Mouse (Mus musculus) MEL (cell line): ENCODE results near the gene Rxra. TPM values are rescaled to one million over a fixed set of nuclear protein-coding genes. Genes with fewer than 3 reads are reported as not detected.

ENCODE experiments used
- DNase-seq: peaks from one replicate; pipeline ENCODE4 v3.0.0; 2011; ENCODE audit warnings: low read depth, low spot score
- H3K27ac ChIP-seq: 2 replicates; pipeline ENCODE4 v1.5.1; 2012; ENCODE audit warnings: low read depth, mild to moderate bottlenecking, control low read depth, low read length, moderate library complexity; ENCODE audit not compliant: control insufficient read depth
- H3K27me3 ChIP-seq, 2 experiments: fragments of 150-350 bp in 1 of 2; sonication (generic) in 1 of 2; 2 replicates each; pipeline ENCODE4 v1.6.1; 2012; ENCODE audit warnings: low read length in 2 of 2, mild to moderate bottlenecking in 2 of 2, improper control_type of control experiment in 1 of 2, moderate library complexity in 1 of 2; ENCODE audit not compliant: insufficient read depth in 2 of 2, control insufficient read depth in 1 of 2
- H3K36me3 ChIP-seq, 2 experiments: 2 replicates each; pipeline ENCODE4 v1.6.1; 2012 to 2014; ENCODE audit warnings: low read length in 2 of 2, improper control_type of control experiment in 1 of 2, inconsistent platforms in 1 of 2, mild to moderate bottlenecking in 1 of 2; ENCODE audit not compliant: insufficient read depth in 2 of 2, control insufficient read depth in 1 of 2
- H3K4me1 ChIP-seq, 2 experiments: fragments of 150-350 bp in 1 of 2; sonication (generic) in 1 of 2; 2 replicates each; pipeline ENCODE4 v1.6.1; 2012; ENCODE audit warnings: low read length in 2 of 2, improper control_type of control experiment in 1 of 2, mild to moderate bottlenecking in 1 of 2; ENCODE audit not compliant: insufficient read depth in 2 of 2, control insufficient read depth in 1 of 2
- H3K4me3 ChIP-seq, 2 experiments: fragments of 150-350 bp in 1 of 2; sonication (generic) in 1 of 2; 2 replicates each; pipeline ENCODE4 v1.5.1; 2012; ENCODE audit warnings: low read depth in 2 of 2, low read length in 2 of 2, mild to moderate bottlenecking in 2 of 2, moderate library complexity in 2 of 2, control low read depth in 1 of 2, improper control_type of control experiment in 1 of 2; ENCODE audit not compliant: control insufficient read depth in 1 of 2, insufficient read depth in 1 of 2
- H3K79me2 ChIP-seq: 2 replicates; pipeline ENCODE4 v1.6.1; 2012; ENCODE audit warnings: mild to moderate bottlenecking, low read length, moderate library complexity; ENCODE audit not compliant: control insufficient read depth, poor library complexity, insufficient read depth
- H3K9ac ChIP-seq: 2 replicates; pipeline ENCODE4 v1.6.1; 2012; ENCODE audit warnings: low read depth, mild to moderate bottlenecking, control low read depth, low read length, moderate library complexity; ENCODE audit not compliant: control insufficient read depth, poor library complexity, severe bottlenecking
- H3K9me3 ChIP-seq: fragments of 150-350 bp; sonication (generic); replicated peaks from 2 replicates; pipeline ENCODE4 v1.6.1; 2012; ENCODE audit warnings: mild to moderate bottlenecking, low read length, improper control_type of control experiment, moderate library complexity; ENCODE audit not compliant: insufficient read depth
- CTCF ChIP-seq, 3 experiments: IDR thresholded peaks in 2 of 3; conservative IDR thresholded peaks in 1 of 3; 2 replicates each; pipeline ENCODE4 v1.5.1; 2011 to 2012; ENCODE audit warnings: low read length in 3 of 3, low read depth in 2 of 3, mild to moderate bottlenecking in 2 of 3, improper control_type of control experiment in 1 of 3, inconsistent platforms in 1 of 3, mixed read lengths in 1 of 3, moderate library complexity in 1 of 3; ENCODE audit not compliant: control insufficient read depth in 1 of 3, insufficient read depth in 1 of 3, poor library complexity in 1 of 3, severe bottlenecking in 1 of 3
- HCFC1 ChIP-seq: IDR thresholded peaks from 2 replicates; pipeline ENCODE4 v1.6.1; 2012; ENCODE audit warnings: low read depth, mild to moderate bottlenecking, inconsistent platforms, low read length, improper control_type of control experiment, moderate library complexity
- MEF2A ChIP-seq: IDR thresholded peaks from 2 replicates; pipeline ENCODE4 v1.6.1; 2014; ENCODE audit warnings: low read depth, mild to moderate bottlenecking, inconsistent platforms, low read length, improper control_type of control experiment; ENCODE audit not compliant: poor library complexity, insufficient replicate concordance, severe bottlenecking; ENCODE audit errors: extremely low read depth
- MXI1 ChIP-seq: IDR thresholded peaks from 2 replicates; pipeline ENCODE4 v1.6.1; 2011; ENCODE audit warnings: mild to moderate bottlenecking, low read depth, low read length, improper control_type of control experiment
- MYB ChIP-seq: IDR thresholded peaks from 2 replicates; pipeline ENCODE4 v1.6.1; 2011; ENCODE audit warnings: mild to moderate bottlenecking, low read depth, low read length, improper control_type of control experiment
- NELFE ChIP-seq: IDR thresholded peaks from 2 replicates; pipeline ENCODE4 v1.6.1; 2011; ENCODE audit warnings: low read depth, low read length, improper control_type of control experiment
- NRF1 ChIP-seq: IDR thresholded peaks from 2 replicates; pipeline ENCODE4 v1.6.1; 2014; ENCODE audit warnings: low read depth, mild to moderate bottlenecking, inconsistent platforms, low read length, improper control_type of control experiment, moderate library complexity; ENCODE audit not compliant: poor library complexity, insufficient read depth, severe bottlenecking
- POLR2AphosphoS2 ChIP-seq: IDR thresholded peaks from 2 replicates; pipeline ENCODE4 v1.6.1; 2011; ENCODE audit warnings: low read length, improper control_type of control experiment
- RAD21 ChIP-seq: IDR thresholded peaks from 2 replicates; pipeline ENCODE4 v1.6.1; 2011; ENCODE audit warnings: mild to moderate bottlenecking, low read depth, low read length, improper control_type of control experiment
- RCOR1 ChIP-seq: IDR thresholded peaks from 2 replicates; pipeline ENCODE4 v1.6.1; 2012; ENCODE audit warnings: low read depth, mild to moderate bottlenecking, inconsistent platforms, low read length, improper control_type of control experiment
- UBTF ChIP-seq: IDR thresholded peaks from 2 replicates; pipeline ENCODE4 v1.6.1; 2012; ENCODE audit warnings: low read depth, mild to moderate bottlenecking, inconsistent platforms, low read length, improper control_type of control experiment, moderate library complexity, borderline replicate concordance; ENCODE audit not compliant: insufficient read depth
- ZC3H11A ChIP-seq: IDR thresholded peaks from 2 replicates; pipeline ENCODE4 v1.6.1; 2012; ENCODE audit warnings: low read depth, mild to moderate bottlenecking, inconsistent platforms, low read length, improper control_type of control experiment
- ZMIZ1 ChIP-seq: IDR thresholded peaks from 2 replicates; pipeline ENCODE4 v1.6.1; 2012; ENCODE audit warnings: low read depth, mild to moderate bottlenecking, inconsistent platforms, low read length, improper control_type of control experiment, moderate library complexity
- polyA plus RNA-seq, 2 experiments: library from polyadenylated mRNA; stranded (reverse) in 1 of 2; unstranded in 1 of 2; fragments of >175 nt in 1 of 2; fragments of >200 nt in 1 of 2; gene quantifications; 2 replicates each; pipeline versions ENCODE4 v1.2.1 to v1.2.4; 2012; ENCODE audit warnings: low replicate concordance in 2 of 2, low read depth in 1 of 2; ENCODE audit not compliant: insufficient read length in 2 of 2, insufficient read depth in 1 of 2, missing spikeins in 1 of 2
- total RNA-seq: library from RNA; depleted of rRNA; stranded (reverse); fragments of 300-350 nt; gene quantifications from 2 replicates; pipeline ENCODE4 v1.2.3, GENCODE M21; 2012

Rxra gene
- total and polyA plus RNA-seq, 3 experiments = 11.7 to 19.6 TPM; not detected in 1

- Histone ChIP-seq H3K9ac (no peak overlapping the region), H3K27ac (no peak overlapping the region), H3K27me3 (no peaks in the 10 kb centered on the region), H3K79me2 (no peaks in the 10 kb centered on the region), H3K4me3 (no peak overlapping the region), H3K36me3 (peaks cover 0 to 30% of the 10 kb centered on the region in 2 experiments; a peak in 2 of 4 replicates), H3K4me1 (peaks cover 38 to 47% of the 10 kb centered on the region in 2 experiments), H3K9me3 (no peaks in the 10 kb centered on the region)
- TF ChIP-seq MYB (no peak), CTCF (IDR thresholded peaks at IDR 0.05 in 2 of 3, conservative IDR thresholded peaks at IDR 0.05 in 1 of 3; ENCODE audit: control insufficient read depth in 1 of 3, insufficient read depth in 1 of 3, low read depth in 2 of 3, low read length in 3 of 3, poor library complexity in 1 of 3, severe bottlenecking in 1 of 3) (no peak), NELFE (no peak), RAD21 (no peak), ZC3H11A (no peak)
- DNase-seq = no peak
These were observed 39.0 kb downstream of the Rxra start for GRCm38 (mm10) chr2:27715221-27715620.

GRCm38 (mm10) chr2:27716339-27716738, 40.1 kb downstream of the Rxra start:
- H3K27me3 ChIP-seq = no peaks in the 10 kb centered on the region
- peaks cover 30 to 36% of the 10 kb centered on the region in 2 experiments for H3K4me1 ChIP-seq
- no peaks in the 10 kb centered on the region for H3K9me3 ChIP-seq
- TF ChIP-seq MEF2A (no peak), HCFC1 (no peak), POLR2AphosphoS2 (no peak), ZC3H11A (no peak), UBTF (no peak), RCOR1 (no peak), ZMIZ1 (no peak), NRF1 (no peak)
- H3K36me3 ChIP-seq = peaks cover 0 to 23% of the 10 kb centered on the region in 2 experiments; a peak in 2 of 4 replicates
- H3K79me2 ChIP-seq = no peaks in the 10 kb centered on the region
- H3K27ac ChIP-seq = no peak overlapping the region
- no peak overlapping the region for H3K4me3 ChIP-seq
- DNase-seq = no peak
- H3K9ac ChIP-seq = no peak overlapping the region

DNA sequence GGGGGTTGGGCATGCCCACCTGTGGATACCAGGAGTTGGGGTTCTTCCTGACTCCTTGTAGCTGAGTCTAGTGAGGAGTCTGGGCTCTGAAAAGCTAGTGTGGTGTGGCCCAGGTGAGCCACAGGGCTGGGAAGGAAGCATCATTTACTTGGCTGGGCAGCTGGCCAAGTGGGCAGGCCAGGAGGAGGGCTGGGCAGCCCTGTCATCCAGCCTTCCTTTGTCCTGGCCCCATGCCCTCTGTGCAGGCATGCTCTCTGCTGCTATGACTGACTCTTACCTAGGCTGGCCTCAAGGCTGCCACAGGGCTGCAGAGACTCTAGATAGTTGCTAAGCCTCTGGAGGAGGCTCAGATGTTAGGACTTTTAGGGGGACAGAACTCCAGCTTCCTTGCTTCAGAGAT, 42.0 kb downstream of the Rxra start:
- H3K9me3 ChIP-seq = no peaks in the 10 kb centered on the region
- no peaks in the 10 kb centered on the region for H3K27me3 ChIP-seq
- TF ChIP-seq MXI1 (0 out of 2 replicates have a peak, but pooled peaks have one; percentile 18), CTCF (IDR thresholded peaks at IDR 0.05 in 2 of 3, conservative IDR thresholded peaks at IDR 0.05 in 1 of 3; ENCODE audit: control insufficient read depth in 1 of 3, insufficient read depth in 1 of 3, low read depth in 2 of 3, low read length in 3 of 3, poor library complexity in 1 of 3, severe bottlenecking in 1 of 3) (no peak)
- H3K27ac ChIP-seq = no peak overlapping the region
- peaks cover 20 to 24% of the 10 kb centered on the region in 2 experiments for H3K4me1 ChIP-seq
- no peak overlapping the region for H3K9ac ChIP-seq
- DNase-seq = no peak
- peaks cover 0 to 18% of the 10 kb centered on the region in 2 experiments; a peak in 2 of 4 replicates for H3K36me3 ChIP-seq
- no peaks in the 10 kb centered on the region for H3K79me2 ChIP-seq
- no peak overlapping the region for H3K4me3 ChIP-seq
